Mouse (Mus musculus) erythroblast, embryonic 14.5 days (primary cell): ENCODE measurements at regions not wholly inside any gene's neighbourhood (a gene's known extent, or its start where the extent isn't known, plus 50 kb on each side); places are given as distances from the start of the nearest gene placed in this dataset.

Experiments
- GATA1 ChIP-seq: IDR thresholded peaks from 2 replicates; pipeline ENCODE4 v1.6.1; 2012; ENCODE audit warnings: low read length, inconsistent platforms, mixed read lengths
- TAL1 ChIP-seq: IDR thresholded peaks from 3 replicates; pipeline ENCODE4 v1.6.1; 2012; ENCODE audit warnings: low read length, inconsistent platforms, mixed read lengths

GRCm38 (mm10) chr2:116985549-116985948, 107.1 kb downstream of the Tmco5 start:
- TF ChIP-seq GATA1 (no peak), TAL1 (no peak)
